Mouse (Mus musculus) testis, postnatal 10 days (tissue): ENCODE data around the gene Ccpg1.

Experiments used
- DNase-seq: peaks from one replicate; pipeline ENCODE4 v3.0.0; 2021; ENCODE audit warnings: low spot score

Ccpg1 gene

GRCm38 (mm10) chr9:72996167-72996566 is 10.9 kb downstream of the Ccpg1 start:
- no peak for DNase-seq

- no peak for DNase-seq
These were observed 11.6 kb downstream of the Ccpg1 start for GRCm38 (mm10) chr9:72996806-72997205.

- DNase-seq = no peak
These were observed 15.3 kb downstream of the Ccpg1 start for GRCm38 (mm10) chr9:73000487-73000886.

GRCm38 (mm10) chr9:73001314-73002011 is 16.2 kb downstream of the Ccpg1 start:
- DNase-seq = no peak

GRCm38 (mm10) chr9:73002177-73002576 is 16.9 kb downstream of the Ccpg1 start:
- no peak for DNase-seq

GRCm38 (mm10) chr9:73004076-73004475 is 18.8 kb downstream of the Ccpg1 start:
- DNase-seq = no peak

- no peak for DNase-seq
These were observed 19.9 kb downstream of the Ccpg1 start for GRCm38 (mm10) chr9:73005106-73005505.

GRCm38 (mm10) chr9:73006175-73006574 is 20.9 kb downstream of the Ccpg1 start:
- DNase-seq = no peak

GRCm38 (mm10) chr9:73008384-73008783 is 23.2 kb downstream of the Ccpg1 start:
- no peak for DNase-seq

GRCm38 (mm10) chr9:73012629-73013028 is 27.4 kb downstream of the Ccpg1 start:
- no peak for DNase-seq

GRCm38 (mm10) chr9:73014724-73015123 is 29.5 kb downstream of the Ccpg1 start:
- DNase-seq = no peak

GRCm38 (mm10) chr9:73019841-73020240 is 34.6 kb downstream of the Ccpg1 start:
- DNase-seq = no peak

- no peak for DNase-seq
These were observed 35.4 kb downstream of the Ccpg1 start for GRCm38 (mm10) chr9:73020566-73021097.

- peak; percentile 54 for DNase-seq
These were observed 40.8 kb downstream of the Ccpg1 start for GRCm38 (mm10) chr9:73025818-73026636.

- no peak for DNase-seq
These were observed 45.2 kb downstream of the Ccpg1 start for GRCm38 (mm10) chr9:73030443-73030842.

GRCm38 (mm10) chr9:73031421-73031820 is 46.2 kb downstream of the Ccpg1 start:
- DNase-seq = no peak

- no peak for DNase-seq
These were observed 48.2 kb downstream of the Ccpg1 start for GRCm38 (mm10) chr9:73033406-73033805.

- DNase-seq = peak; percentile 94
These were observed 54.2 kb downstream of the Ccpg1 start for GRCm38 (mm10) chr9:73039222-73039945.

- no peak for DNase-seq
These were observed 54.9 kb downstream of the Ccpg1 start, which contains the start of gene Pigb for GRCm38 (mm10) chr9:73040080-73040479. TSS of gene Pigb (minus strand) at chr9:73040378.

- peak; percentile 91 for DNase-seq
These were observed 59.2 kb downstream of the Ccpg1 start, which contains the start of gene Rab27a for GRCm38 (mm10) chr9:73044146-73045079. TSS of gene Rab27a (plus strand) at chr9:73044854.

- DNase-seq = no peak
These were observed 60.0 kb downstream of the Ccpg1 start for GRCm38 (mm10) chr9:73045204-73045603.
